ENCODE assay signal across 10 mouse cellular contexts in genomic region chr16:85393430-85393948, GRCm38 (mm10).
DNase-seq lines count a peak whose midpoint lies in the region; ATAC-seq and TF ChIP-seq lines count a peak whose summit lies in the region.
"Had no signal": no experiment of that assay in that cellular context is flagged by ENCODE, and none has a peak within 500 bp of the region (broad histone marks: within the 10 kb centered on the region; RNA-seq: fewer than 3 reads in every experiment).

No protein-coding gene starts in this region.

- WGBS in midbrain, embryonic 10.5 days: 45% methylated on average over 4 of the region's 4 CpGs
- 23% methylated on average over 4 of the region's 4 CpGs for WGBS in midbrain, postnatal 0 days
- 19% methylated on average over 4 of the region's 4 CpGs for whole genome bisulfite sequencing in heart, embryonic 10.5 days
- WGBS in midbrain, embryonic 13.5 days: 22% methylated on average over 4 of the region's 4 CpGs

- peak; percentile 16 for DNase-seq in midbrain, embryonic 10.5 days (ENCODE audit: low spot score)
- DNase-seq in midbrain, postnatal 0 days (ENCODE audit: low spot score): no peak
- no peak for DNase-seq in heart, embryonic 10.5 days (ENCODE audit: low spot score)
- DNase-seq in cerebellum, adult 18-20 months: no peak
- DNase-seq: gastrocnemius, adult 2 months had no signal

- no peak overlapping the region for H3K4me3 ChIP-seq in midbrain, embryonic 10.5 days
- no peak overlapping the region for H3K4me3 ChIP-seq in midbrain, postnatal 0 days (ENCODE audit: low read depth, low read length)
- no peak overlapping the region for H3K4me3 ChIP-seq in brown adipose tissue, adult 24 weeks (ENCODE audit: insufficient read depth, low read depth, low read length)
- no peak overlapping the region for H3K4me3 ChIP-seq in heart, embryonic 10.5 days
- H3K4me3 ChIP-seq in midbrain, embryonic 13.5 days (replicated peaks): no peak overlapping the region
- H3K4me3 ChIP-seq: embryonic facial prominence, embryonic 15.5 days; gastrocnemius, adult 2 months; neural tube, embryonic 13.5 days had no signal

- H3K9me3 ChIP-seq in midbrain, embryonic 10.5 days (replicated peaks): no peaks in the 10 kb centered on the region
- no peaks in the 10 kb centered on the region for H3K9me3 ChIP-seq in midbrain, postnatal 0 days (ENCODE audit: low read length)
- no peaks in the 10 kb centered on the region for H3K9me3 ChIP-seq in heart, embryonic 10.5 days
- H3K9me3 ChIP-seq in midbrain, embryonic 13.5 days: no peaks in the 10 kb centered on the region
- H3K9me3 ChIP-seq: embryonic facial prominence, embryonic 15.5 days; neural tube, embryonic 13.5 days had no signal

- no peak overlapping the region for H3K27ac ChIP-seq in midbrain, embryonic 10.5 days (replicated peaks)
- no peak overlapping the region for H3K27ac ChIP-seq in midbrain, postnatal 0 days (ENCODE audit: low read depth, low read length)
- peak overlapping the region; percentile 61 for H3K27ac ChIP-seq in brown adipose tissue, adult 24 weeks (replicated peaks; ENCODE audit: low read depth, low read length)
- peak overlapping the region; percentile 84 for H3K27ac ChIP-seq in heart, embryonic 10.5 days
- peak overlapping the region; percentile 39; the same call in 1 of the 2 replicates for H3K27ac ChIP-seq in midbrain, embryonic 13.5 days
- H3K27ac ChIP-seq: embryonic facial prominence, embryonic 15.5 days; gastrocnemius, adult 2 months; neural tube, embryonic 13.5 days had no signal

- H3K4me2 ChIP-seq in midbrain, postnatal 0 days (ENCODE audit: low read depth, low read length, poor library complexity, severe bottlenecking): no peak overlapping the region
- no peak overlapping the region for H3K4me2 ChIP-seq in midbrain, embryonic 13.5 days (replicated peaks)
- H3K4me2 ChIP-seq: embryonic facial prominence, embryonic 15.5 days; neural tube, embryonic 13.5 days had no signal

- H3K36me3 ChIP-seq in midbrain, embryonic 10.5 days: no peaks in the 10 kb centered on the region
- H3K36me3 ChIP-seq in midbrain, postnatal 0 days (ENCODE audit: insufficient read depth, low read length): no peaks in the 10 kb centered on the region
- no peaks in the 10 kb centered on the region for H3K36me3 ChIP-seq in heart, embryonic 10.5 days
- no peaks in the 10 kb centered on the region for H3K36me3 ChIP-seq in midbrain, embryonic 13.5 days
- H3K36me3 ChIP-seq: embryonic facial prominence, embryonic 15.5 days; neural tube, embryonic 13.5 days had no signal

- TF ChIP-seq CTCF in midbrain, postnatal 0 days (IDR thresholded peaks at IDR 0.05): no peak

- no peaks in the 10 kb centered on the region for H3K27me3 ChIP-seq in midbrain, embryonic 10.5 days (ENCODE audit: low read depth, poor library complexity, severe bottlenecking)
- H3K27me3 ChIP-seq in midbrain, postnatal 0 days (ENCODE audit: insufficient read depth, low read length): no peaks in the 10 kb centered on the region
- H3K27me3 ChIP-seq in heart, embryonic 10.5 days (ENCODE audit: insufficient read depth, poor library complexity, severe bottlenecking): no peaks in the 10 kb centered on the region
- no peaks in the 10 kb centered on the region for H3K27me3 ChIP-seq in midbrain, embryonic 13.5 days
- H3K27me3 ChIP-seq: embryonic facial prominence, embryonic 15.5 days; neural tube, embryonic 13.5 days had no signal

- no peak for ATAC-seq in midbrain, postnatal 0 days (ENCODE audit: low FRiP score)
- ATAC-seq in midbrain, embryonic 13.5 days: peak; percentile 55; the same call in 1 of the 2 replicates
- no peak for ATAC-seq in CD4-positive, CD25-positive, alpha-beta regulatory T cell, adult 4 months

- H3K4me1 ChIP-seq in midbrain, embryonic 10.5 days: peaks cover 9% of the 10 kb centered on the region
- H3K4me1 ChIP-seq in midbrain, postnatal 0 days (ENCODE audit: insufficient read depth, low read length): no peaks in the 10 kb centered on the region
- peaks cover 16% of the 10 kb centered on the region; the same call in 1 of the 2 replicates for H3K4me1 ChIP-seq in brown adipose tissue, adult 24 weeks (ENCODE audit: control insufficient read depth, insufficient read depth, insufficient read length, low read length)
- peaks cover 15% of the 10 kb centered on the region for H3K4me1 ChIP-seq in heart, embryonic 10.5 days
- H3K4me1 ChIP-seq in midbrain, embryonic 13.5 days (replicated peaks): peaks cover 9% of the 10 kb centered on the region
- H3K4me1 ChIP-seq: embryonic facial prominence, embryonic 15.5 days; neural tube, embryonic 13.5 days had no signal

- no peak overlapping the region for H3K9ac ChIP-seq in midbrain, postnatal 0 days (replicated peaks; ENCODE audit: low read length, poor library complexity, severe bottlenecking)
- H3K9ac ChIP-seq in midbrain, embryonic 13.5 days (replicated peaks): no peak overlapping the region
- H3K9ac ChIP-seq: embryonic facial prominence, embryonic 15.5 days; neural tube, embryonic 13.5 days had no signal

Comparison
In these comparisons a context has a peak if more than half of its experiments do, and no peak if none do; other contexts are left out.
1. H3K27ac ChIP-seq: peak in brown adipose tissue, adult 24 weeks (single experiment), heart, embryonic 10.5 days (single experiment) and midbrain, embryonic 13.5 days (single experiment); none in midbrain, embryonic 10.5 days (single experiment) and midbrain, postnatal 0 days (single experiment).